Mouse (Mus musculus) frontal cortex, postnatal 14 days (tissue): ENCODE results near the gene Nhp2.
"Not testable (repeated sequence)": the region's sequence is repeated elsewhere in the genome, so short reads cannot be mapped to it uniquely, and the experiment has no call there.

Source experiments
- DNase-seq, 2 experiments: peaks; one replicate each; pipeline ENCODE4 v3.0.0; 2022; ENCODE audit warnings: low spot score in 2 of 2

The Nhp2 gene

GRCm38 (mm10) chr11:51658291-51658690, 38.8 kb downstream of the Nhp2 start:
- no peak for DNase-seq

GRCm38 (mm10) chr11:51658705-51659104, 39.2 kb downstream of the Nhp2 start:
- no peak for DNase-seq

GRCm38 (mm10) chr11:51661867-51662365, 42.4 kb downstream of the Nhp2 start:
- DNase-seq = no peak

GRCm38 (mm10) chr11:51662632-51663031, 43.1 kb downstream of the Nhp2 start:
- no peak for DNase-seq

GRCm38 (mm10) chr11:51664747-51665146, 45.2 kb downstream of the Nhp2 start:
- not testable (repeated sequence) for DNase-seq

GRCm38 (mm10) chr11:51670846-51671245, 51.3 kb downstream of the Nhp2 start:
- no peak for DNase-seq

GRCm38 (mm10) chr11:51671376-51671775, 51.8 kb downstream of the Nhp2 start:
- no peak for DNase-seq

- DNase-seq = no peak
Observed at GRCm38 (mm10) chr11:51673291-51673690, 53.8 kb downstream of the Nhp2 start.
